In the genomic region with DNA sequence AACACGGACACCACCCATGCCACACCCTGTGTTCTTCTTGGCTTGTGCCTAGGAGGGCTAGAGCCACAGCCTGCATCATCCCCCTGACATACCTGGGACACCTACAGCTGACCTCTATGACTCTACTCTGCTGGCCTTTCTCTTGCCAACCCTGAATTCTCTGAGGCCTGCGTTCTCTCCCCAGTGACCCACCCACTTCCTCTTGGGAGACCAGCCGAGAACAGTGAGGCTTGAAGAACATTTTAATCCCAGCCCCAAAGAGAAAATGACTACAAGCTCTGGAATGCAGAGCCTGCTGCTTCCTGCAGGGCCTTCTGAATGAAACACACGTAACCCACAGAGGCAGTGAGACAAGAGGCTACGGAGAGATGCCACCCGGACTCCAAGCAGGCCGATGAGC, we compare ENCODE assay signal across 9 mouse cellular contexts.
DNase-seq lines count a peak whose midpoint lies in the region; ATAC-seq and TF ChIP-seq lines count a peak whose summit lies in the region.
"Had no signal": no experiment of that assay in that cellular context is flagged by ENCODE, and none has a peak within 500 bp of the region (broad histone marks: within the 10 kb centered on the region; RNA-seq: fewer than 3 reads in every experiment).

No protein-coding gene starts in this region.

- peak; percentile 36; the same call in 1 of the 2 replicates for ATAC-seq in granulocyte monocyte progenitor cell, adult 5-6 weeks (replicated peaks; ENCODE audit: poor library complexity, severe bottlenecking)
- ATAC-seq in kidney, embryonic 15.5 days (replicated peaks; ENCODE audit: low FRiP score): peak; percentile 27
- no peak for ATAC-seq in midbrain, embryonic 11.5 days (ENCODE audit: low FRiP score)

- WGBS in kidney, embryonic 15.5 days: 44% methylated on average over 7 of the region's 7 CpGs
- 52% methylated on average over 7 of the region's 7 CpGs for WGBS in olfactory bulb, adult 2 months
- 26% methylated on average over 7 of the region's 7 CpGs for WGBS in midbrain, embryonic 11.5 days

- no peak overlapping the region for H3K4me2 ChIP-seq in kidney, embryonic 15.5 days
- H3K4me2 ChIP-seq in midbrain, embryonic 11.5 days: no peak overlapping the region

- peak; percentile 52 for DNase-seq in adrenal gland, adult 2 months
- no peak for DNase-seq in adrenal gland, postnatal 25 days
- DNase-seq in 3T3-L1 (ENCODE audit: low read depth, low spot score): peak; percentile 99
- no peak for DNase-seq in midbrain, embryonic 11.5 days (ENCODE audit: low spot score, missing footprints)
- no peak for DNase-seq in frontal cortex, postnatal 10 days (ENCODE audit: low spot score in 2 of 2)

- no peak overlapping the region for H3K9ac ChIP-seq in kidney, embryonic 15.5 days
- H3K9ac ChIP-seq in midbrain, embryonic 11.5 days (ENCODE audit: low read length): no peak overlapping the region

- H3K36me3 ChIP-seq in kidney, embryonic 15.5 days: no peaks in the 10 kb centered on the region
- H3K36me3 ChIP-seq in midbrain, embryonic 11.5 days (ENCODE audit: control insufficient read depth, insufficient read depth, low read length): no peaks in the 10 kb centered on the region

- peak overlapping the region; percentile 76 for H3K27ac ChIP-seq in kidney, embryonic 15.5 days
- H3K27ac ChIP-seq in olfactory bulb, adult 2 months (ENCODE audit: insufficient read depth, low read depth, low read length): peak overlapping the region; percentile 39; the same call in 1 of the 2 replicates
- H3K27ac ChIP-seq in midbrain, embryonic 11.5 days (ENCODE audit: low read depth, low read length): no peak overlapping the region

- TF ChIP-seq POLR2A in olfactory bulb, adult 2 months (IDR thresholded peaks at IDR 0.05; ENCODE audit: insufficient read depth, low read depth, low read length): no peak

- H3K9me3 ChIP-seq in kidney, embryonic 15.5 days (replicated peaks): no peaks in the 10 kb centered on the region
- H3K9me3 ChIP-seq in midbrain, embryonic 11.5 days (ENCODE audit: control insufficient read depth, low read length): no peaks in the 10 kb centered on the region

- peaks cover 45% of the 10 kb centered on the region for H3K4me1 ChIP-seq in kidney, embryonic 15.5 days
- peaks cover 26% of the 10 kb centered on the region; the same call in 1 of the 2 replicates for H3K4me1 ChIP-seq in olfactory bulb, adult 2 months (ENCODE audit: control insufficient read depth, insufficient read depth, low read length)
- peaks cover 3% of the 10 kb centered on the region; the same call in 1 of the 2 replicates for H3K4me1 ChIP-seq in midbrain, embryonic 11.5 days (ENCODE audit: control insufficient read depth, insufficient read depth, low read length)

- no peak overlapping the region for H3K4me3 ChIP-seq in kidney, embryonic 15.5 days (replicated peaks)
- H3K4me3 ChIP-seq in olfactory bulb, adult 2 months (ENCODE audit: insufficient read depth, low read depth, low read length): no peak overlapping the region
- no peak overlapping the region for H3K4me3 ChIP-seq in midbrain, embryonic 11.5 days (ENCODE audit: low read depth, low read length)
- H3K4me3 ChIP-seq: erythroblast, embryonic 14.5 days had no signal

- no peak for TF ChIP-seq CTCF in olfactory bulb, adult 2 months (IDR thresholded peaks at IDR 0.05; ENCODE audit: insufficient read depth, low read depth, low read length)

- no peaks in the 10 kb centered on the region for H3K27me3 ChIP-seq in kidney, embryonic 15.5 days
- H3K27me3 ChIP-seq in midbrain, embryonic 11.5 days (ENCODE audit: control insufficient read depth, insufficient read depth, low read length): no peaks in the 10 kb centered on the region

Comparison
In these comparisons a context has a peak if more than half of its experiments do, and no peak if none do; other contexts are left out.
1. DNase-seq: peak in adrenal gland, adult 2 months (single experiment) and 3T3-L1 (single experiment); none in adrenal gland, postnatal 25 days (single experiment), midbrain, embryonic 11.5 days (single experiment) and frontal cortex, postnatal 10 days (0 of 2).